Mouse (Mus musculus) cerebellum, adult 2 months (tissue): ENCODE data around the gene Ankmy1.

ENCODE experiments used
- CTCF ChIP-seq: fragments of 200-500 bp; IDR thresholded peaks from 2 replicates; pipeline ENCODE4 v1.5.1; 2011; ENCODE audit warnings: low read depth, mild to moderate bottlenecking, control low read depth, low read length, moderate library complexity, borderline replicate concordance; ENCODE audit not compliant: insufficient read depth
- POLR2A ChIP-seq: fragments of 200-500 bp; IDR thresholded peaks from 2 replicates; pipeline ENCODE4 v1.6.1; 2011; ENCODE audit warnings: low read length, control low read depth, borderline replicate concordance; ENCODE audit not compliant: insufficient read depth

DNA sequence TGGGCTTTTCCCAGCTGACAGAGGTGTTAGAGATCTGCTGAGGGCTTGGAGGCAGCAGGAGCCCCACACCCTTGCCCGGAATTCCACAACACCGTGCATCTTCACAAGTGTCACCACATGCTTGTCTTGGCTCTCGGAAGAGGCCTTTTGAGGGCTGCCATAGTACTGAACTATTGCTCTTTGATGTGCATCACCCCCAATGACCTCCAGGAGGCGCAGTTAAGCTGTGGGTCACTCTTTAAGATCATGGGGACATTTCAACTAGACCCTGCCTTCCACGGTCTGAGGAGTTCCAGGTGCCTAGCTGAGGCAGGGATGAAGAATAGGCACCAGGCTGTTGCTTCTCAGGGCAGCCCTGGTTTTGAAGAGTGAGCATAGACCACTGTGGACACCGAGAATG is 46.7 kb upstream of the Ankmy1 start:
- TF ChIP-seq POLR2A (no peak), CTCF (peak; percentile 48; the same call in 1 of the 2 replicates)
